Mouse (Mus musculus): ENCODE data around the gene Qsox1.

Gene Qsox1

GRCm38 (mm10) chr1:155812581-155813499 lies at the start of gene Qsox1:
Qsox1 (minus strand) TSS chr1:155812889.
- DNase-seq (ENCODE audit: low read depth in 1 of 2, low spot score in 2 of 2), result peak; percentile 49 to 76

- no peak for DNase-seq (ENCODE audit: low read depth in 1 of 2, low spot score in 2 of 2)
These were observed 42.4 kb upstream of the Qsox1 start for GRCm38 (mm10) chr1:155854926-155855702.

GRCm38 (mm10) chr1:155853009-155853408 lies 40.3 kb upstream of the Qsox1 start:
- no peak for DNase-seq (ENCODE audit: low read depth in 1 of 2, low spot score in 2 of 2)

GRCm38 (mm10) chr1:155844235-155844634 lies 31.5 kb upstream of the Qsox1 start:
- no peak for DNase-seq (ENCODE audit: low read depth in 1 of 2, low spot score in 2 of 2)

DNA sequence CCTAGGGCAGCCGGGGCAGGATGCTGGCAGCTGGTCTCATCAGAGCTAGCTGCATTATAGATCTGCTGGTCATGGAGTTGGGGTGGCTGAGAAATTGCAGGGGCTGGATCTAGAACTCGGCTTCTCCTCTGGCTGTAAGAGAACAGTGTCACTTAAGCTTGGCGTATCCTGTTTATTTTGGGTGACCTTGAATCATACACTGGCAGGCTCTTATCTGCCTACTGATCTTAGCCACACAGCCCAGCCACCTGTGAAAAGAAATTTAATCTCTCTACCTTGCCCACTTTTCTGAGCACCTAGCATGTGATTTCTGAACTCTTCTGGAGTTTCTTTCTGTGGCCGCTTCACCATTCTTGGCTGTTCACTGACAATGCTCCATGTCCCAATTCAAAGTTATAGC lies 30.8 kb upstream of the Qsox1 start:
- DNase-seq (ENCODE audit: low read depth in 1 of 2, low spot score in 2 of 2), result no peak

DNA sequence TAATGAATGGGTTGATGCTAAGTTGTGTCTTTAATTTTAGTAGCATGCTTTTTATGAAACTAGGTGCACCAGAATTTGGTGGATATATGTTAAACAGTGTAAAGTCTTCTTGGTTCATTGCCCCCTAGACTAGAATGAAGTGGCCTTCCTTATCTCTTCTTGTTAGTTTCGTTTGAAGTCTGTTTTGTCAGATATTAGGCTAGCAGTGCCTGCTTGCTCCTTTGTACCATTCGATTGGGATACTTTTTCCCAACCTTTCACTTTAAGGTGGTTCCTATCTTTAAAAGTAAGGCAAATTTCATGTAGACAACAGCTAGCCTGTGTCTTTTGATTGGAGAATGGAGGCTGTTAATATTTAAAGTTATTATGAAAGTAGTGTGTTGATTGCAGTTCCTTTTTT lies 23.0 kb upstream of the Qsox1 start:
- no peak for DNase-seq (ENCODE audit: low read depth in 1 of 2, low spot score in 2 of 2)

- DNase-seq (ENCODE audit: low read depth in 1 of 2, low spot score in 2 of 2), result no peak
These were observed 20.9 kb upstream of the Qsox1 start for GRCm38 (mm10) chr1:155833610-155834009.

GRCm38 (mm10) chr1:155831958-155832357 lies 19.3 kb upstream of the Qsox1 start:
- no peak for DNase-seq (ENCODE audit: low read depth in 1 of 2, low spot score in 2 of 2)

DNA sequence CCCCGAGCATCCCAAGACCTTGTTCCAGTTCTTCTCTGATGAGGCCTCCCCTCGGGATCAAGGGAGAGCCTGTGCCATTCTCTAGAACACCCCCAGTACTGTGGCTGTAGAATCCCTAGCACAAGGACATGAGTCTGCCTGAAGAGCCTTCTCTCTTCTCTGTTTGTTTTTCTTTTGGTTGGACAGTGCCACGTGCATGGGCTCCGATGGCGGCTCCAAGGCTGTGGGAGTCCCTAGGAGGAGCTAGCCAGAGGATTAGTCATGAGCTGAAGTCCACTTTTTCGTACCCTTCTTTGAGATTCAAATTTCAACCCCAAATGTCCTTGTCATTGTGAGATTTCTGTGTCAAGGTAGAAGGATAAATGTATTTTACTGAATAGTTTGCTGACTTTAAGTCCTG lies 18.2 kb upstream of the Qsox1 start:
- no peak for DNase-seq (ENCODE audit: low read depth in 1 of 2, low spot score in 2 of 2)

DNA sequence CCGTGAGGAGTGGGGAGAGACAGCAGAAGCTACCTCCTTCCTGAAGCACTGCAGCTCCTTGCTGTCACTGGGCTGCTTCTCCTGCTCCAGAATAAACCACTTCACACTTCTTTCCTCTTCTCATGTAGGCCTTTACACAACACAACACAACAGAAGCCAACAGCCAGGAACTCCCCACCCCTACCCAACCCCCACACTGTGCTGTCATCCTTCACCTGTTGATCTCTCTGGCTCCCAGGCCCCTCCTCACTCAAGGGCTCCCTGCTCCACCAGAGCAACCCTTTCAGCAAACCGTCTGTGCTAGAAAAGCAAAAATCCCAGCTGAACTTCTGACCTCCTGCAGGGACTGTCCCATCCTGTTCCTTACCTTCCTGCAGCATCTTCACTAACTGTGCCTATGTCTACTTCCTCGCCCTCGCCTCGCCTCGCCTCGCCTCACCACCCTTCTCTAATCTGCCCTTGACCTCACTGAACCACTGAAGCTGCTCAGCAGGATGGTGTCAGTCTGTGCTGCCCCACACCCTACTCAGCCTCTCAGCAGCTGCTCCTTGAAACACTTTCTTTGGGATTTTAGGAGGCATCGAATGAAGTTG lies 15.1 kb upstream of the Qsox1 start:
- DNase-seq (ENCODE audit: low read depth in 1 of 2, low spot score in 2 of 2), result no peak

- no peak for DNase-seq (ENCODE audit: low read depth in 1 of 2, low spot score in 2 of 2)
These were observed 14.2 kb upstream of the Qsox1 start for GRCm38 (mm10) chr1:155826803-155827395.

GRCm38 (mm10) chr1:155825940-155826716 lies 13.4 kb upstream of the Qsox1 start:
- no peak for DNase-seq (ENCODE audit: low read depth in 1 of 2, low spot score in 2 of 2)

GRCm38 (mm10) chr1:155820646-155821045 lies 8.0 kb upstream of the Qsox1 start:
- DNase-seq (ENCODE audit: low read depth in 1 of 2, low spot score in 2 of 2), result no peak

DNA sequence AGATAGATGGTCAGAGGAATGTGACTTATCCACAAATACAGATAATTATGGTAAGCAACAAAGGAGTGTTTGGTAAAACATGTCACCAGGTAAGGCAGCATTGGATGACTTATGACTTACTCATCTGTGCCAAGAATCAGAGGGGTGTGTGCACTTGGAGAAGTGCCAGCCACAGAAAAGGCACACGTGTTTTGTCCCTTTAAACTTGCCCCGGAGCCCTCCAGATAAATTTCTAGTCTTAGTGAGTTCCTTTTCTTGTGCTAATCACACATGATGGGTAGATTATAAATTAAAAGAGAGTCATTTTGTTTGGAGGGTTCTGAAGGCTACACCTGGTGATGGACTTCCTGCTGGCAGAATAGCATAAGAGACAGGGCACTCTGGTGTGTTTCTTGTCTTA lies 3.5 kb upstream of the Qsox1 start:
- DNase-seq (ENCODE audit: low read depth in 1 of 2, low spot score in 2 of 2), result no peak

- DNase-seq (ENCODE audit: low read depth in 1 of 2, low spot score in 2 of 2), result no peak
These were observed 601 bp downstream of the Qsox1 start for GRCm38 (mm10) chr1:155811995-155812580.

GRCm38 (mm10) chr1:155810616-155811015 lies 2.1 kb downstream of the Qsox1 start:
- no peak for DNase-seq (ENCODE audit: low read depth in 1 of 2, low spot score in 2 of 2)

- peak in 1 of 2 experiments; percentile 5 for DNase-seq (ENCODE audit: low read depth in 1 of 2, low spot score in 2 of 2)
These were observed 2.8 kb downstream of the Qsox1 start for GRCm38 (mm10) chr1:155809706-155810442.

DNA sequence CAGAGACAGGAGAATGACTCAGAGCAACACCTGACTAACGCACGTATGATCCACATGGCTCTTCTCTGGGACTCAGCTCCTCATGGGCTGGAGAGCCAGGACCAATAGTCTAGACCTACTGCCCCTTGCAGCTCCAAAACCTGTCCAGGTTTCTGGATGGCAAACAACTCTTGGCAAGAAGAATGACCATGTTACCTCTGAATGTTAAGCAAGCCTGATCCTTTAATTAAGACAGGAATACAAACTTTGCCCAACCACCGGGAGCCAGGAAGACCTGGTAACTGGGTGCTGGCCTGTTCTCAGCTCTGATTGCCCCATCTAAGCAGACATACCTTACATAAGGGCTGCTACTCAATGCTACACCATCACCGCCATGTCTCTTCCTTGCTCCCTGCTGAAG lies 4.4 kb downstream of the Qsox1 start:
- DNase-seq (ENCODE audit: low read depth in 1 of 2, low spot score in 2 of 2), result no peak

DNA sequence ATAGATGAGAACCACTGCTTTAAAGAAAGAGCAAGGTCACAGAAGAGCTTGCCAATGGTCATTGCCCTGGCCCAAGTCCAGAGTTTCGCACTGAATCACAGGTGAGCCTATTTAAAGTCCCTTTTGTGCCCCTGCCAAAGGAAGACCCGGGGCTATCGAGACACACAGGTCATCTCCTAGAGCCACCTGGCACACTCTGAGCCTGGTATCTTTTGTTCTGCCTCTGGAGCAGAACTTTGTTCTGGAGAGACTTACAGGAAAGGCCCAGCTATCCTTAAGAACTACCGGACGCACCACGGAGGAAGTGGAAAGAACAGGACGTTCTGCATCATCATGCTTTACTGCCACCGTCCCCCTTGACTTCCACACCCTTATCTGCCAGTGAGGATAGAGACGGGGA lies 7.1 kb downstream of the Qsox1 start:
- DNase-seq (ENCODE audit: low read depth in 1 of 2, low spot score in 2 of 2), result no peak
